Mouse (Mus musculus): ENCODE results near the gene Myom1. TPM values are rescaled to one million over a fixed set of nuclear protein-coding genes. Genes with fewer than 3 reads are reported as not detected.

Gene Myom1
- polyA plus RNA-seq, 1 experiment from 2014 or later: 1.3 TPM

Other genes with a start within 250 kb of the Myom1 start
- 11.4 and 11.5 TPM in 2 replicates for gene Tgif1, start 149.1 kb upstream of the Myom1 start, polyA plus RNA-seq (2015; fragmentation: Nextera tagmentation; extraction: Ambion mirVana)
- 93.2 and 107 TPM in 2 replicates for gene Myl12a, start 245 bp downstream of the Myom1 start, polyA plus RNA-seq (2015; fragmentation: Nextera tagmentation; extraction: Ambion mirVana)
- 44.2 and 47.6 TPM in 2 replicates for gene Lpin2, start 179.9 kb downstream of the Myom1 start, polyA plus RNA-seq (2015; fragmentation: Nextera tagmentation; extraction: Ambion mirVana)